Mouse (Mus musculus) erythroid progenitor cell, adult 5-6 weeks (primary cell): Measurements from ENCODE around the gene Mpp5. TPM values are rescaled to one million over a fixed set of nuclear protein-coding genes. Genes with fewer than 3 reads are reported as not detected.

Experiments
- ATAC-seq: replicated peaks from 2 replicates; pipeline ENCODE4 v1.8.0; 2016; ENCODE audit warnings: moderate number of reproducible peaks, mild to moderate bottlenecking, moderate TSS enrichment, inconsistent platforms; ENCODE audit not compliant: poor library complexity, low FRiP score, severe bottlenecking
- total RNA-seq, 2 experiments: library from RNA; stranded (forward) in 1 of 2; stranded (reverse) in 1 of 2; fragments of 150-400 nt in 1 of 2; fragments of 186-747, 209-891 nt in 1 of 2; gene quantifications; 2 replicates each; pipeline versions ENCODE4 v1.2.3 to v1.2.4; 2015 to 2017; ENCODE audit warnings: low replicate concordance in 2 of 2

The Mpp5 gene
- 5.0 and 26.8 TPM in 2 replicates for total RNA-seq (2015; ENCODE audit: low replicate concordance)
- 9.6 and 49.5 TPM in 2 replicates for total RNA-seq (2017; ENCODE audit: low replicate concordance)

GRCm38 (mm10) chr12:78748557-78749377, at the start of gene Mpp5:
Gene Mpp5, plus strand, starts transcription at chr12:78748907.
- peak; percentile 98 for ATAC-seq

DNA sequence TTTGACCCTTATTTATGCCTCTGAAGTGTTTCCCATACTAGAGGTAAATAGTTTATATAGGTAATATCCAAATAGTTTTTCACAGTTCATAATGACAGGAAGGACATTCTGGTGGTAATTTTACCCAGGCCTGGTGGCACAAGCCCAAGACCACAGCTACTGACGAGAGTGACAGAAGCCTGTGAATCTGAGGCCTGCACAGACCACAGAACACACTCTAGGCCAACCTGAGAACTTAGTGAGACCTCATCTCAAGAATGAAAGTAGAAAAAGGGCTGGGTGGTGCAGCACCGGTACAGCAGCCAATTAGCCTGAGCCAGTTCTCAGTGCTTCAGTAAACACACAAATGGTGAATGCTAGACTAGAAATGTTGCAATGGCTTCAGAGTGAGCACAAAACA, 30.9 kb upstream of the Mpp5 start:
- no peak for ATAC-seq

- no peak for ATAC-seq
Observed at GRCm38 (mm10) chr12:78727723-78728122, 21.0 kb upstream of the Mpp5 start.

DNA sequence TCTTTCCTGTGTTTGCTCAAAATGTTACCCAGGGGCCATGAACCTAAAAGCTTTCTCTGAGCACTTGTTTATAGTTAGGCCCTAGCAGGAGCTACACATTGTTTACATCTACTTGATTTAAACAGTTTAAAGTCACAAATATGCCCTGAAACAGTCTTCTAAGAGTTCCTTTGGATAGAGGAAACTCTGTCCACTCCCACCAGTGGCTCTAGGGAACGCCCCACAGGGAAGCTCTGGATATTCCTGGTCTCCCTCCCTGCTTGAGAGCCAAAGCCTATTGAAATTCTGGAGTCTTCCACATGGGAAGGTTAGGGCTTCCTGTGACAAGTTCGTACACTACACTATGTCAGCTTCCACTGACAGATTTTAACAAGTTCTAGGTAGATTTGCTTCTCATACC, 9.1 kb upstream of the Mpp5 start:
- no peak for ATAC-seq

GRCm38 (mm10) chr12:78740289-78740688, 8.4 kb upstream of the Mpp5 start:
- no peak for ATAC-seq

- ATAC-seq, result no peak
Observed at GRCm38 (mm10) chr12:78746226-78746625, 2.5 kb upstream of the Mpp5 start.

GRCm38 (mm10) chr12:78747406-78747805, 1.3 kb upstream of the Mpp5 start:
- ATAC-seq, result no peak

DNA sequence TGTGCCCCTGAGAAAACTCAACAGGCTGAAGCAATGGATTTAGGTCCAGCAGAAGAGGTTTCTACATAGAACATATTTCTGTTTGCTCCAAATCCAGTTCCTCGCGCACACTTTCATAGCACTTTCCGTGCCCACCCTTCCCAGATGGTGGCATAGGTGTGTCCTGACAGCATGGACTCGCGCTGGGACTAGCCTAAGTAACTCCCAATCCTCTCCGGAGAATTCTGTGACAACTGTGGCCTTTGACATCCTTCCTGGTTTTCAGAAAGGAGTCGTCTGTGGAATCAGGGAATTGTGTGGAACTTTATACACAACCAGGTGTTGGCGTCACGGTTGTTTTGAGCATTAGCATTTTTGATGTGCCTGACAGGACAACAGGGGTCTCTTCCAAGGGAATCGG, 594 bp upstream of the Mpp5 start:
- ATAC-seq, result peak; percentile 62

DNA sequence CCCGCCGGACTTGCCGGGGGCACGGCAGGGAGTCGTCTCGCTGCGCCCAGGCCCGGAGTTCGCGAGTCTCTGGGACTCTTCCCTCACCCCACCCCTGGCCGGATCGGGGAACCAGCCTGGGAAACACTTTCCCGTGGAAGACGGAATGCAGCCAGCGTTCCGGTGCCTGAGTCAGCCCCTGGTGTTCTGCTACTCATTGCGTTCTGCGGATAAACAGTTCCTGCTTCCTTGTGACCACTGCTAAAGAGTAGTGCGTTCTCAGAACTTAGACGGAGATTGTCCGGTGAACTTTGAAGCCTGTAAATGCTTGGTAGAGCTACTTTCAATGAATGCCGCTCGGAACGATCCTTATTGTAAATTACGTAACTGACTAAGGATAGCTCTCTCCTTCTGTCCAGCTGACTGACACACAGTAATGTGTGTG, 683 bp downstream of the Mpp5 start:
- ATAC-seq, result peak; percentile 44

GRCm38 (mm10) chr12:78761979-78762378, 13.3 kb downstream of the Mpp5 start:
- ATAC-seq, result no peak

DNA sequence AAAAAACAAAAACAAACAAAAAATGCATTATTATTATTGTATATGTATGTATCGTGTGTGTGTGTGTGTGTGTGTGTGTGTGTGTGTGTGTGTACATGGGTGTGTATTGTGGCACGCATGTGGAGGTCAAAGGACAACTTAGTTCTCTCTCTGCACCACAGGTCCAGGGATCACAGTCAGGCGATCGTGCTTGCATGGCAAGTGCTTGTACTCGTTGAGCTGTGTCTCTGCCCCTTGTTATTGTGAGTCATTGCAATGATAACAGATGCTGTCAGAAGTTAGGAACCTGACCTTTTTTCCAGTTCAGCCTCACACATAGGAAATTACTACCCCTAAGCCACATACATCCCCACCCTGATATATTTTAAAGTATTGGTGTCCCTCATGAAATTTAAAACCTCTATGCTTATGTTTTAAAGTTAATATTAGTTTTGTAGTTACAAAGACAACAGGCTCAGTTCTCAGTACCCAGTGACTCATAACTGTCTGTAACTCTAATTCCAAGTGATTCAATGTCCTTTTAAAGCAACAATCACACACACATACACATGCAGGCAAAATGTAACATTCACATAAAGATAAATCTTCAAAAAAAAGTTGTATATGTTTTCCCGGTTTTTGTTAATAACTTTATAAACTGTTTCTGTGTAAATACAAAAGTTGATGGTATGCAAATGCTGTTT, 20.5 kb downstream of the Mpp5 start:
- ATAC-seq, result no peak

DNA sequence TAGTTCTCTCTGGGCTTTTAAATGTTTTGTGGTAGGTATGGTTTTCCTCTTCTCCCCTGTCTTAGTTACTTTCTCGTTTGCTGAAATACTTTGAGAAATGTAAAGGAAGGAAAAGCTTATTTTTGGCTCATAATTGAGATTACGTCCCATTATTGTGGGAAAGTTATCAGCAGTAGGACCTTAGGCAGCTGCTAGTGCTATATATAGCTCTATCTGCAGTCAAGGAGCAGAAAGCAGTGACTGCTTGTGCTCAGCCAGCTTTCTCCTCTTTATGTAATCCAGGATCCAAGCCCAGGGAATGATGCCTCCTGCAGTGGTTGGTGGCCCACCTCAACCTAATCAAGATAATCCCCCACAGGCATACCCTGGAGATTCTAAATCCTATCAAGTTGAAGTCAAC, 24.5 kb downstream of the Mpp5 start:
- no peak for ATAC-seq

GRCm38 (mm10) chr12:78777916-78778315, 29.2 kb downstream of the Mpp5 start:
- ATAC-seq, result no peak

- ATAC-seq, result no peak
Observed at GRCm38 (mm10) chr12:78778423-78779067, 29.8 kb downstream of the Mpp5 start.

GRCm38 (mm10) chr12:78788266-78788873, 39.7 kb downstream of the Mpp5 start:
- ATAC-seq, result peak; percentile 59; the same call in 1 of the 2 replicates

DNA sequence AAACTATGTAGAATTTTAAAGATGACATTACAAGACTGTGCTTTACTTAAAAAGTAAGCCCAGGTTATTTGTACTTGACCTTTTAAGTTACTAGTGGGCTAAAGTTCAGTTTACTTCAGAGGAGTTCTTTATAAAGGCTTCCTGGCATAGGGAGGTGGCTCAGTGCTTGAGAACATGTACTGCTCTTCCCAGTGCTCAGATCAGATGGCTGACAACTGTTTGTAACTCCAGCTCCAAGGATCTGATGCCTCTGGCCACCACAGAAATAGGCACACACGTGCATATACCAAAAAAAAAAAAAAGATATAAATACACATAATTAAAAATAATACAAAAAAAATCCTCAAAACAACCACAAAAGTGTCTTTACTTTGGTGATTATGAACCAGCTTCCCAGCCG, 42.1 kb downstream of the Mpp5 start:
- ATAC-seq, result no peak

GRCm38 (mm10) chr12:78794236-78794635, 45.5 kb downstream of the Mpp5 start:
- ATAC-seq, result no peak

GRCm38 (mm10) chr12:78800036-78800435, 51.3 kb downstream of the Mpp5 start:
- ATAC-seq, result no peak

- ATAC-seq, result no peak
Observed at GRCm38 (mm10) chr12:78801836-78802235, 53.1 kb downstream of the Mpp5 start.

DNA sequence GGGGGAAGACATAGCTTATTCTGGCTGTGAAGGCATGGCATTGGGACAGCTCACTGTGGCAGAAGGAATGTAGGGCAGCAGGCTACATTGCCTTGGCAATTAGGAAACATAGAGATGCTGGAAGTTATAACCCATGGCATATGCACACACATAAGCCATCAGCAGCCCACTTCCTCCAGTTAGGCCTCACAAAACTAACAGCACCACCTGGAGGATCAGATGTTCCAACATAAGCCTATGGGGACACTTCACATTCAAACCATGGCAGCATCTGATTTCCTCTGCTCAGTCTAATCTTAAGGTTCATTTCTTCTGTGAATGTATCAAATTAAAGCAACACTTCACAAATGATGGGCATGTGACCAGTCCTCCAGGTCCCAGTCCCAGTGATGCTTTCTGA, 65.7 kb downstream of the Mpp5 start:
- no peak for ATAC-seq
